Mouse (Mus musculus) lung, embryonic 15.5 days (tissue): ENCODE data around the gene Ppp2r3a. TPM values are rescaled to one million over a fixed set of nuclear protein-coding genes. Genes with fewer than 3 reads are reported as not detected.

Experiments
- ATAC-seq: fragments of 200-750 bp; cut with Nextera tagmentation; 2 replicates; pipeline ENCODE4 v1.8.0; 2017; ENCODE audit warnings: moderate number of reproducible peaks, borderline replicate concordance; ENCODE audit not compliant: low FRiP score, low TSS enrichment; ENCODE audit errors: extremely low read depth
- H3K27ac ChIP-seq: fragments of 300-500 bp; sonication (generic); 2 replicates; pipeline ENCODE4 v1.5.1; 2015; ENCODE audit warnings: moderate library complexity, mild to moderate bottlenecking, inconsistent platforms
- H3K27me3 ChIP-seq: fragments of 300-500 bp; sonication (generic); 2 replicates; pipeline ENCODE4 v1.6.1; 2015; ENCODE audit warnings: inconsistent platforms
- H3K36me3 ChIP-seq: fragments of 300-500 bp; sonication (generic); 2 replicates; pipeline ENCODE4 v1.6.1; 2015; ENCODE audit warnings: inconsistent platforms
- H3K4me1 ChIP-seq: fragments of 300-500 bp; sonication (generic); 2 replicates; pipeline ENCODE4 v1.6.1; 2015; ENCODE audit warnings: inconsistent platforms
- H3K4me2 ChIP-seq: fragments of 300-500 bp; sonication (generic); 2 replicates; pipeline ENCODE4 v1.6.1; 2015; ENCODE audit warnings: inconsistent platforms, mild to moderate bottlenecking, moderate library complexity
- H3K4me3 ChIP-seq: fragments of 300-500 bp; sonication (generic); 2 replicates; pipeline ENCODE4 v1.5.1; 2015; ENCODE audit warnings: mild to moderate bottlenecking, inconsistent platforms
- H3K9ac ChIP-seq: fragments of 300-500 bp; sonication (generic); 2 replicates; pipeline ENCODE4 v1.6.1; 2015; ENCODE audit warnings: inconsistent platforms
- H3K9me3 ChIP-seq: fragments of 300-500 bp; sonication (generic); 2 replicates; pipeline ENCODE4 v1.6.1; 2016; ENCODE audit warnings: inconsistent platforms
- WGBS: fragments of 180-500 bp; shearing (Covaris S2); methylation state at CpG from one replicate; pipeline ENCODE4 v1.1.7; 2015; 5-methylcytosine and 5-hydroxymethylcytosine counted together
- polyA plus RNA-seq: library from polyadenylated mRNA; unstranded; fragments of >200 nt; fragmentation: Nextera tagmentation; extraction: Ambion mirVana; gene quantifications from 2 replicates; pipeline ENCODE4 v1.2.1, GENCODE M21; 2015

The Ppp2r3a gene
- polyA plus RNA-seq, 1 experiment from 2014 or later: 12.2 TPM

- H3K27me3 ChIP-seq: no peaks in the 10 kb centered on the region
- H3K36me3 ChIP-seq: 0 out of 2 replicates have a peak, but pooled peaks cover 4% of the 10 kb centered on the region
- H3K4me2 ChIP-seq: no peak overlapping the region
- H3K4me3 ChIP-seq: no peak overlapping the region
- H3K27ac ChIP-seq: no peak overlapping the region
- WGBS: 75% methylated on average over 8 of the region's 8 CpGs
- peaks cover 11% of the 10 kb centered on the region for H3K4me1 ChIP-seq
- no peaks in the 10 kb centered on the region for H3K9me3 ChIP-seq
- no peak for ATAC-seq
- H3K9ac ChIP-seq: no peak overlapping the region
Measured at GRCm38 (mm10) chr9:101114182-101114884, 137.3 kb downstream of the Ppp2r3a start.

GRCm38 (mm10) chr9:101113317-101113716 is 138.3 kb downstream of the Ppp2r3a start:
- ATAC-seq: 0 out of 2 replicates have a peak, but pooled peaks have one; percentile 33
- Histone ChIP-seq H3K36me3 (0 out of 2 replicates have a peak, but pooled peaks cover 4% of the 10 kb centered on the region), H3K27me3 (no peaks in the 10 kb centered on the region), H3K9me3 (no peaks in the 10 kb centered on the region), H3K9ac (no peak overlapping the region), H3K4me3 (no peak overlapping the region), H3K4me2 (no peak overlapping the region), H3K4me1 (peaks cover 11% of the 10 kb centered on the region), H3K27ac (no peak overlapping the region)
- WGBS: 65% methylated on average over 4 of the region's 4 CpGs

- H3K4me1 ChIP-seq: peaks cover 11% of the 10 kb centered on the region
- no peak overlapping the region for H3K9ac ChIP-seq
- H3K4me2 ChIP-seq: no peak overlapping the region
- no peak overlapping the region for H3K4me3 ChIP-seq
- no peak overlapping the region; the same call in 1 of the 2 replicates for H3K27ac ChIP-seq
- H3K36me3 ChIP-seq: peaks cover 8% of the 10 kb centered on the region
- H3K27me3 ChIP-seq: no peaks in the 10 kb centered on the region
- WGBS: 8% methylated on average over 3 of the region's 3 CpGs
- peak; percentile 67; the same call in 1 of the 2 replicates for ATAC-seq
- H3K9me3 ChIP-seq: no peaks in the 10 kb centered on the region
Measured at GRCm38 (mm10) chr9:101110013-101110412, 141.6 kb downstream of the Ppp2r3a start.

GRCm38 (mm10) chr9:101107386-101107785 is 144.2 kb downstream of the Ppp2r3a start:
- Histone ChIP-seq H3K36me3 (peaks cover 12% of the 10 kb centered on the region), H3K4me2 (no peak overlapping the region), H3K9me3 (no peaks in the 10 kb centered on the region), H3K4me3 (no peak overlapping the region), H3K4me1 (peaks cover 8% of the 10 kb centered on the region), H3K9ac (no peak overlapping the region), H3K27ac (no peak overlapping the region), H3K27me3 (no peaks in the 10 kb centered on the region)
- no peak for ATAC-seq
- 74% methylated on average over 3 of the region's 3 CpGs for WGBS

GRCm38 (mm10) chr9:101105735-101106134 is 145.9 kb downstream of the Ppp2r3a start:
- Histone ChIP-seq H3K4me2 (no peak overlapping the region), H3K9me3 (no peaks in the 10 kb centered on the region), H3K9ac (no peak overlapping the region), H3K27me3 (no peaks in the 10 kb centered on the region), H3K4me3 (no peak overlapping the region), H3K36me3 (peaks cover 21% of the 10 kb centered on the region), H3K27ac (no peak overlapping the region), H3K4me1 (peaks cover 8% of the 10 kb centered on the region)
- no peak for ATAC-seq
- WGBS: 87% methylated on average over 6 of the region's 6 CpGs

- H3K4me1 ChIP-seq: peaks cover 5% of the 10 kb centered on the region
- no peak overlapping the region for H3K9ac ChIP-seq
- H3K4me3 ChIP-seq: no peak overlapping the region
- WGBS: 83% methylated on average over 11 of the region's 11 CpGs
- peaks cover 21% of the 10 kb centered on the region for H3K36me3 ChIP-seq
- no peaks in the 10 kb centered on the region for H3K27me3 ChIP-seq
- no peak overlapping the region for H3K4me2 ChIP-seq
- H3K27ac ChIP-seq: no peak overlapping the region
- ATAC-seq: no peak
- no peaks in the 10 kb centered on the region for H3K9me3 ChIP-seq
Measured at GRCm38 (mm10) chr9:101104931-101105330, 146.7 kb downstream of the Ppp2r3a start.

GRCm38 (mm10) chr9:101102288-101102687 is 149.3 kb downstream of the Ppp2r3a start:
- ATAC-seq: no peak
- no peak overlapping the region for H3K9ac ChIP-seq
- H3K4me1 ChIP-seq: no peaks in the 10 kb centered on the region
- WGBS: 80% methylated on average over 3 of the region's 3 CpGs
- peaks cover 20% of the 10 kb centered on the region for H3K36me3 ChIP-seq
- H3K4me3 ChIP-seq: no peak overlapping the region
- H3K27me3 ChIP-seq: no peaks in the 10 kb centered on the region
- no peak overlapping the region for H3K4me2 ChIP-seq
- H3K27ac ChIP-seq: no peak overlapping the region
- H3K9me3 ChIP-seq: no peaks in the 10 kb centered on the region

GRCm38 (mm10) chr9:101101547-101101946 is 150.0 kb downstream of the Ppp2r3a start:
- no peak for ATAC-seq
- no peaks in the 10 kb centered on the region for H3K4me1 ChIP-seq
- H3K27ac ChIP-seq: no peak overlapping the region
- peaks cover 24% of the 10 kb centered on the region for H3K36me3 ChIP-seq
- WGBS: 87% methylated on average over 8 of the region's 8 CpGs
- H3K27me3 ChIP-seq: no peaks in the 10 kb centered on the region
- H3K9ac ChIP-seq: no peak overlapping the region
- H3K4me2 ChIP-seq: no peak overlapping the region
- no peak overlapping the region for H3K4me3 ChIP-seq
- H3K9me3 ChIP-seq: no peaks in the 10 kb centered on the region

GRCm38 (mm10) chr9:101100163-101100562 is 151.4 kb downstream of the Ppp2r3a start:
- no peak for ATAC-seq

GRCm38 (mm10) chr9:101099445-101099844 is 152.2 kb downstream of the Ppp2r3a start:
- WGBS: 75% methylated on average over 6 of the region's 6 CpGs
- Histone ChIP-seq H3K27me3 (no peaks in the 10 kb centered on the region), H3K9ac (no peak overlapping the region), H3K9me3 (no peaks in the 10 kb centered on the region), H3K4me1 (no peaks in the 10 kb centered on the region), H3K4me2 (no peak overlapping the region), H3K4me3 (no peak overlapping the region), H3K36me3 (peaks cover 17% of the 10 kb centered on the region), H3K27ac (no peak overlapping the region)
- no peak for ATAC-seq

More at GRCm38 (mm10) chr9:101100163-101100562, 151.4 kb downstream of the Ppp2r3a start:
- no peaks in the 10 kb centered on the region for H3K9me3 ChIP-seq
- H3K27ac ChIP-seq: no peak overlapping the region
- no peak overlapping the region for H3K4me3 ChIP-seq
- H3K27me3 ChIP-seq: no peaks in the 10 kb centered on the region
- H3K9ac ChIP-seq: no peak overlapping the region
- no peaks in the 10 kb centered on the region for H3K4me1 ChIP-seq
- H3K4me2 ChIP-seq: no peak overlapping the region
- H3K36me3 ChIP-seq: peaks cover 22% of the 10 kb centered on the region
- WGBS: 72% methylated on average over 3 of the region's 3 CpGs

GRCm38 (mm10) chr9:101097542-101097941 is 154.1 kb downstream of the Ppp2r3a start:
- 73% methylated on average over 1 of the region's 1 CpGs for WGBS
- Histone ChIP-seq H3K4me2 (no peak overlapping the region), H3K27me3 (no peaks in the 10 kb centered on the region)

GRCm38 (mm10) chr9:101096461-101096860 is 155.1 kb downstream of the Ppp2r3a start:
- Histone ChIP-seq H3K27ac (no peak overlapping the region), H3K9ac (no peak overlapping the region), H3K9me3 (no peaks in the 10 kb centered on the region), H3K27me3 (no peaks in the 10 kb centered on the region), H3K4me3 (no peak overlapping the region), H3K36me3 (peaks cover 13% of the 10 kb centered on the region), H3K4me2 (no peak overlapping the region), H3K4me1 (no peaks in the 10 kb centered on the region)
- 89% methylated on average over 3 of the region's 3 CpGs for WGBS
- no peak for ATAC-seq

More at GRCm38 (mm10) chr9:101097542-101097941, 154.1 kb downstream of the Ppp2r3a start:
- no peak overlapping the region for H3K4me3 ChIP-seq
- no peak for ATAC-seq
- H3K9me3 ChIP-seq: no peaks in the 10 kb centered on the region
- H3K27ac ChIP-seq: no peak overlapping the region
- H3K9ac ChIP-seq: no peak overlapping the region
- peaks cover 17% of the 10 kb centered on the region for H3K36me3 ChIP-seq
- H3K4me1 ChIP-seq: no peaks in the 10 kb centered on the region
